20 mouse cellular contexts compared by ENCODE assay signal in genomic region chr11:62990150-62990685, GRCm38 (mm10). TPM values are rescaled to one million over a fixed set of nuclear protein-coding genes. Genes with fewer than 3 reads are reported as not detected.
"Had no signal": no experiment of that assay in that cellular context is flagged by ENCODE, and none has a peak within 500 bp of the region (broad histone marks: within the 10 kb centered on the region; RNA-seq: fewer than 3 reads in every experiment).

No protein-coding gene starts in this region.

- H3K27ac ChIP-seq: liver, embryonic 12.5 days; liver, embryonic 14.5 days; macrophage; midbrain, embryonic 13.5 days; midbrain, embryonic 15.5 days; neural tube, embryonic 12.5 days; stomach, embryonic 15.5 days; stomach, postnatal 0 days had no signal

- H3K4me3 ChIP-seq: liver, embryonic 12.5 days; megakaryocyte, embryonic 14.5 days; midbrain, embryonic 13.5 days; midbrain, embryonic 15.5 days; neural tube, embryonic 12.5 days; stomach, embryonic 15.5 days had no signal

- H3K9me3 ChIP-seq: liver, embryonic 12.5 days; midbrain, embryonic 13.5 days; midbrain, embryonic 15.5 days; neural tube, embryonic 12.5 days; stomach, embryonic 15.5 days had no signal

- H3K9ac ChIP-seq: liver, embryonic 12.5 days; liver, embryonic 14.5 days; lung, embryonic 14.5 days; midbrain, embryonic 13.5 days; midbrain, embryonic 15.5 days; neural tube, embryonic 12.5 days; stomach, embryonic 15.5 days had no signal

- H3K27me3 ChIP-seq: midbrain, embryonic 13.5 days; midbrain, embryonic 15.5 days; stomach, embryonic 15.5 days had no signal

- H3K36me3 ChIP-seq: liver, embryonic 12.5 days; midbrain, embryonic 13.5 days; midbrain, embryonic 15.5 days; neural tube, embryonic 12.5 days; stomach, embryonic 15.5 days had no signal

- DNase-seq: lung, embryonic 14.5 days; right cerebral cortex, postnatal 14 days; thymus, adult 2 months; thymus, postnatal 25 days; thymus, postnatal 4 days had no signal

- H3K4me2 ChIP-seq: liver, embryonic 12.5 days; lung, embryonic 14.5 days; midbrain, embryonic 11.5 days; midbrain, embryonic 13.5 days; midbrain, embryonic 15.5 days; neural tube, embryonic 12.5 days; stomach, embryonic 15.5 days had no signal

- H3K4me1 ChIP-seq: liver, embryonic 12.5 days; megakaryocyte, embryonic 14.5 days; midbrain, embryonic 15.5 days; stomach, embryonic 15.5 days had no signal

- ATAC-seq: liver, embryonic 12.5 days; midbrain, embryonic 13.5 days; midbrain, embryonic 15.5 days had no signal

RNA-seq across cellular contexts. Expression of gene Cdrt4, which starts 39.2 kb away (rescaled TPM):
- polyA plus RNA-seq: liver, adult 2 months; liver, embryonic 12.5 days; liver, embryonic 14.5 days; liver, embryonic 16.5 days; lung, embryonic 14.5 days; macrophage; midbrain, embryonic 11.5 days; midbrain, embryonic 13.5 days; midbrain, embryonic 15.5 days; midbrain, postnatal 0 days; neural tube, embryonic 14.5 days; spleen, adult 2 months; stomach, postnatal 0 days; thymus, adult 2 months had no signal
